Mouse (Mus musculus): ENCODE measurements around the gene Catip. TPM values are rescaled to one million over a fixed set of nuclear protein-coding genes. Genes with fewer than 3 reads are reported as not detected.

Catip gene
- polyA plus RNA-seq, 1 experiment from 2014 or later = 0.45 TPM

DNA sequence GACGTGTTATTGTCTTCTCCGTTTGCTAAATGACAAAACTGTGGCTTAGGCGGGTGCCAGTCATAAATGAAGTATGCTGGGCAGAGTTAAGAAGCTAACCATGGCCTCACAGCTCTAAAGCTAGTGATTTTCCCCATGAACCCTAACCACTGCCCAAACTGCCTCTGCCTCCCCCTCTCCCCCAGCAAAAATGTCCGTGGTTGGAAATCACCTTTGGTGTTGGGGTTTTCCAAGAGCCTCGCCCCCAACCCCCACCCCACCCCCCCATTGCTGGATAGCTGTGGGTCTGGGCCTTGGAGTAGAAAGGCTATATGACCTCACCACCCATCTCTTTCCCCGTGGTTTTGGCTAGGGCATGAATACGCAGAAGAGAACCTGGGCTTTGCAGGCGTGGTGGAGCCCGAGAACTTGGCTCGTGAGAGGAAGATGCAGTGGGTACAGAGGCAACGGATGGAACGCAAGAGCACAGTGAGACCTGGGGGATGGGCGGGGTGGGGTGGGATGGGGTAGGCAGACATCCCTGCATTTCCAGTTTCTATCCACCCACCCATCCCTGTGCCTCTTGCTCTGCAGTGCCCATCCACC is 10.6 kb upstream of the Catip start:
- ATAC-seq = no peak
- Histone ChIP-seq H3K9ac (no peak overlapping the region), H3K4me2 (no peak overlapping the region), H3K9me3 (replicated peaks) (no peaks in the 10 kb centered on the region), H3K27me3 (no peaks in the 10 kb centered on the region), H3K4me1 (no peaks in the 10 kb centered on the region), H3K36me3 (ENCODE audit: poor library complexity, severe bottlenecking) (peaks cover 53% of the 10 kb centered on the region), H3K27ac (no peak overlapping the region), H3K4me3 (no peak overlapping the region)
- WGBS = 96% methylated on average over 10 of the region's 13 CpGs

DNA sequence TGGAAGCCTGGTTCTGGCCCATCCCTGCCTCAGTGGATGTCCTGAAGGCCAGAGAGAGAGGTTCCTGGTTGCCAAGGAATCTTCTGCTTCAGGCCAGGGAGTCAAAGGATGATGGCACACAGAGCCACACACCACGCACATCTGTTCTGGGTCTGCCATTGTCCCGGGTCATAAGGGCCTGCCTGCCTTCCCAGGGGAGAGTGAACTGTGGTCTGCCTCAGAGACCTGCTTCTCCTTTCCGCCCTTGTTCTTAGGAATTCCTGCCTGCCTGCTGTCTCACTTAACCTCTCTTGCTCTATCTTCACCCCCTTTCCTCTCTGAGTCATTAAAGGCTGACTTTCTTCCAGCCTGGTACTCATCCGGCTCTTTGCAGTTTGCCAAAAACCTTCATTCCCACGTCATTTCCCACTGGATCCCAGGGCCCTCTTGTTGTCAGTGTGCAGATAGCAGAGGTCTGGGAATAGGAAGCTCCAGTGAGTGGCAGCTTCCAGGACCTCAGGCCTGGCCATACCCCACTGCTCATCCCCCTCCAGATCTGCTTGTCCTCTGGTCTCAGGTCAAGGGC is 9.3 kb upstream of the Catip start:
- no peak overlapping the region for H3K4me2 ChIP-seq
- H3K27ac ChIP-seq = no peak overlapping the region
- no peaks in the 10 kb centered on the region for H3K9me3 ChIP-seq (replicated peaks)
- H3K9ac ChIP-seq = no peak overlapping the region
- H3K36me3 ChIP-seq (ENCODE audit: poor library complexity, severe bottlenecking) = peaks cover 49% of the 10 kb centered on the region
- H3K27me3 ChIP-seq = no peaks in the 10 kb centered on the region
- no peak overlapping the region for H3K4me3 ChIP-seq
- no peak for ATAC-seq
- WGBS = 89% methylated on average over 5 of the region's 5 CpGs
- H3K4me1 ChIP-seq = no peaks in the 10 kb centered on the region

DNA sequence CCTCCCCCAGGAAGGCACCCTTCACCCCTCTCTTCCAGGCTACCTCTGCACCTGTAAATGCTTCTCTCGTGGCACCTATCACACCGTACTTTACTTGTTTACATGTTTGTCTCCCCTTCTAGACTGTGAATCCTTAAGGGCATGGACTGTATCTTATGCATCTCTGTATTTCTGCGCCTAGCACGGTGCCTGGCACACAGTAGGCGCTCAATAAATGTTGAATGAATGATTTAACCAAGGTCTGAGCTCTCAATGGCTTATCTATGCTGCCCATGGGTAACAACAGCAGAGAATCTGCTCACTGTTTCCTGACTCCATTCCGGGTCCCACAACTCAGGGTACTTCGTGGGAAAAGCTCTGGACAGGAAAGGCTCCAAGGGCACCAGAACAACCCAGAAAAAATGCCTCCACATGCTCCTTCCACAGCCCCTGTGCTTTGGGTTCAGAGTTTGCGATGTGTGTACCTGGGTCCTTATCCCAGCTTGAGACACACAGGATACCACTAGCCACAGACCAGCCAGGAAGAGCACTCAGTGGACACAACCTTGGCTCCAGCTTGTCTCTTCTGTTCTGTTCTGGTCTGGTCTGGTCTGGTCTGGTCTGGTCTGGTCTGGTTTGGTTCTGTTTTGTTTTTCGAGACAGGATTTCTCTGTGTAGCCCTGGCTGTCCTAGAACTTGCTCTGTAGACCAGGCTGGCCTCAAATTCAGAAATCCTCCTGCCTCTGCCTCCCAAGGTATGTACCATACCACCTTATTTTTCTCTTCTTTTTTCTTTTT is 8.3 kb upstream of the Catip start:
- Histone ChIP-seq H3K4me3 (no peak overlapping the region), H3K27ac (no peak overlapping the region), H3K27me3 (no peaks in the 10 kb centered on the region), H3K36me3 (ENCODE audit: poor library complexity, severe bottlenecking) (peaks cover 44% of the 10 kb centered on the region), H3K4me2 (no peak overlapping the region), H3K4me1 (no peaks in the 10 kb centered on the region), H3K9ac (no peak overlapping the region), H3K9me3 (replicated peaks) (no peaks in the 10 kb centered on the region)
- 92% methylated on average over 9 of the region's 9 CpGs for WGBS
- ATAC-seq = no peak

DNA sequence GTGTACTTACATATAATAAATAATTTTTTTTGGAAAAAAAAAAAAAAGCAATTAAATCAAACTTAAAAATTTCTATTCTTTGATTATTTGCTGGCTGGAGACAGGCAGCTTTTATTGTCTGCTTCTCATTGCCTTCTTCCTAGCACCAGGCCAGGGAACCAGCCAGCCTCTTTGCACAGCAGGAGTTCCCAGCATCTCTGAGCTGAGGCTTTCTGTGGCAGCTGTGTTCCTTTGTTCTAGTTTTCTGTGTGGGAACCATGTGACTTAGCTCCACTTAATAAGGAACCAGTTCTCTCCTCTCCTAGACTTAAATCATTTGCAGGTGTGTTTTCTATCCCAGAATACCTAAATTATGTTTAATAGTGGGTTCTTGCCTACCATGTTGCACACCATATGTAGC is 4.4 kb upstream of the Catip start:
- peaks cover 13% of the 10 kb centered on the region for H3K36me3 ChIP-seq (ENCODE audit: poor library complexity, severe bottlenecking)
- H3K27me3 ChIP-seq = no peaks in the 10 kb centered on the region
- H3K9me3 ChIP-seq (replicated peaks) = no peaks in the 10 kb centered on the region
- no peak overlapping the region for H3K4me2 ChIP-seq
- ATAC-seq = no peak
- peaks cover 6% of the 10 kb centered on the region; the same call in 1 of the 2 replicates for H3K4me1 ChIP-seq
- H3K4me3 ChIP-seq = no peak overlapping the region
- H3K9ac ChIP-seq = no peak overlapping the region
- no peak overlapping the region for H3K27ac ChIP-seq

DNA sequence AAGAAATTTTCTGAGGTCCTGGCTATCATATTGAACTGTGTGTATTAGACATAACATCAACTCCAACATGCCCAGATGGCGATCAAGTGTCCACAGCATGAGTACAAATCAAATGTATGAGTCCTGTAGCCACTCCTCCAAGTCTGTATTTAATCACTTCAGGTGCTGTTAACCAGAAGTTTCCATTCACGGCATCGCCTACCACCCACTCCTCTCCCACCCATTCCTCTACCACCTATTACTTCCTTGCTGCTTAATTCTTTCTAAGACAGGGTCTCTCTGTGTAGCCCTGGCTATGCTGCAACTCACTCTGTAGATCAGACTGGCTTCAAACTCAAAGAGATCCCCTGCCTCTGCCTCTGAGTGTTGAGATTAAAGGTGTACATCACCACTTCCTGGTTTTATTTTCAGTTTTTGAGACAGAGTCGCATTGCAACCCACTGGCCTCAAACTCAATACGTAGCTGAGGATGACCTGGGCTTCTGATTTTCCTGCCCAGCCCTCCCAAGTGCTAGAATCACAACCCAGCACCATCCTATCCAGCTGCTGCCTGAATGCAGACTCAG is 1.9 kb upstream of the Catip start:
- H3K36me3 ChIP-seq (ENCODE audit: poor library complexity, severe bottlenecking) = no peaks in the 10 kb centered on the region
- no peak for ATAC-seq
- no peak overlapping the region for H3K27ac ChIP-seq
- 90% methylated on average over 5 of the region's 5 CpGs for WGBS
- no peak overlapping the region for H3K9ac ChIP-seq
- no peaks in the 10 kb centered on the region for H3K9me3 ChIP-seq (replicated peaks)
- H3K4me1 ChIP-seq = peaks cover 6% of the 10 kb centered on the region; the same call in 1 of the 2 replicates
- no peak overlapping the region for H3K4me2 ChIP-seq
- H3K4me3 ChIP-seq = no peak overlapping the region
- no peaks in the 10 kb centered on the region for H3K27me3 ChIP-seq

DNA sequence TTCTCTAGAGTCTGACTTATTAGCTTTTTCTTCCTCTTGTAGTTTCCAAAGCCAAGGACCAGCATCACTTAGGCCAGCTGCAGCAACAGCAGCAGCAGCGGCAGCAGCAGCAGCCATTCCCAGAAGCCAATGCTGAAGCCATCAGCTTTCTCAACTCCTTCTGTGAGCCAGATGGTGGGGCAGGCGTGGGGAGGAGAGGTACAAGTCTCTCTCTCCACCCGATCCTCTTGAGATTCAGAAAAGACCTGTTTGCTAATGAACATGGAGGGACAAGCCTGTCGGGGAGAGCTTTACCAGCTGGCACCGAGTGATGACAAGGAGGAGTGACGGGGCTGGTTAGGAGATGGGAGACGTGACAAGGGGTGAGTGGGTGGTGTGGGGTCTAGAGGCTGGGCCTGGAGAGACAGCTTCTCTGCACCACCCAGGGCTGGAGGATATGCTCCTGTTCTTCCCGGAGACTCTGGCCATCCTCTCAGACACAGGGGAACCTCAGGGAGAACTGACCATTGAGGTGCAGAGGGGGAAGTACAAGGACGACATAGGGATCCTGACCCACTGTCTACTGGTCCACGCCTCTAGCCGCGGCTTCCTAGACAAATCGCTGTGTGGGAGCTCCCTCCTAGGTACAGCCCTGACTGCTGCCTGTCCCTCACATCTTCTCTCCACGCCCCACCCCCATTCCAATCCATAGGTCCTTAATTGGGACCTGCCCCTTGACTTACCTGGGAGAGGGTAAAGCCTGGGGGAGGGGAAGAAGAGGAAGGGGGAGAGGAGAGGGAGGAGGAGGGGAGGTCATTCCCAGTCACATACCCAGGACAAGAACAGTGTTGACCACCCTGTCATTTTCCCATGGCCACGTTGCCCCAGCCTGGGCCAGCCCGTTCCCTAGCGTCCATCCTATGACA is 669 bp downstream of the Catip start:
- Histone ChIP-seq H3K36me3 (ENCODE audit: poor library complexity, severe bottlenecking) (no peaks in the 10 kb centered on the region), H3K4me1 (peaks cover 6% of the 10 kb centered on the region; the same call in 1 of the 2 replicates), H3K4me2 (no peak overlapping the region), H3K9ac (no peak overlapping the region), H3K27ac (no peak overlapping the region), H3K4me3 (no peak overlapping the region), H3K9me3 (replicated peaks) (no peaks in the 10 kb centered on the region), H3K27me3 (no peaks in the 10 kb centered on the region)
- WGBS = 69% methylated on average over 17 of the region's 17 CpGs
- ATAC-seq = no peak

DNA sequence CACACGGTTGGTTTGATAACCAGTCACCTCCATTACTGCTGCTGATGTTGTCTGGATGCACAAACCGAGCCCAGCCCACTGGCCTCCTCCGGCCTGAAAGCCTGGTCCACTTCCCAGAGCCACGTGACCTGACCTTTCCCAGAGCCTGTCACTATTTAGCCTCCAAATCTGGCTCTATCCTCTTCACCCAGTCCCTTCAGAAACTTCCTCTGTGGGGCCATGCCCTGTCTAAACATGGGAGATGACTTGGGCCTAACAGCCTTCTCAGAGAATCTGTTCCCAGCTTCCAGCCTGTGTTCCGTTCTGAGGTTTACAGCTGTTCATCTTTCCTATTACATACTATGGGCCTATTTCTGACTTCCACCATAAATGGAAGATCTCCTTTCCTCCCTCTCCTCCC is 1.5 kb downstream of the Catip start:
- 84% methylated on average over 5 of the region's 5 CpGs for WGBS

DNA sequence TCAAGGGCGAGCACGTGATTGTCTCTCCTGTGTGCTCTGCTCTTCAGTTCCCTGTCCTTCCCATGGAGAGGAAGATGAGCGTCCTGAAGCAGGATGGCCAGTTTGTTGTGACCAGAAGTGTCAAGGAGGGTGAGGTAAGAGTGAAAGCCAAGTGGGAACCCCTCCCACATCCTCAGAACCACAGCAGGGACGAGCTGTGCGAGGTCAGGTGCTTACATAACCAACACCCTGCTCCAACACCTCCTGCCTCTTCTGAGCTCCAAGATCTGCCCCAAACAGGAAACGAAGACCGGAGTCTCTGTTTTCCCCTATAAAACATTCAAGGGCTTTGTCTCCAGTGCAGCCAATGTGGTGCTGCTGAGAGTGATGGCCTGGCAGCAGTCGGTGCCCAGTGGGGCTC is 2.4 kb downstream of the Catip start:
- Histone ChIP-seq H3K4me3 (no peak overlapping the region), H3K9me3 (replicated peaks) (no peaks in the 10 kb centered on the region), H3K27me3 (no peaks in the 10 kb centered on the region), H3K4me2 (no peak overlapping the region), H3K9ac (no peak overlapping the region), H3K36me3 (ENCODE audit: poor library complexity, severe bottlenecking) (no peaks in the 10 kb centered on the region), H3K27ac (no peak overlapping the region), H3K4me1 (peaks cover 11% of the 10 kb centered on the region)
- no peak for ATAC-seq
- 88% methylated on average over 8 of the region's 8 CpGs for WGBS

More for the DNA sequence above, 1.5 kb downstream of the Catip start:
- no peak for ATAC-seq
- Histone ChIP-seq H3K9ac (no peak overlapping the region), H3K27me3 (no peaks in the 10 kb centered on the region), H3K9me3 (replicated peaks) (no peaks in the 10 kb centered on the region), H3K4me2 (no peak overlapping the region), H3K36me3 (ENCODE audit: poor library complexity, severe bottlenecking) (no peaks in the 10 kb centered on the region), H3K4me3 (no peak overlapping the region), H3K4me1 (peaks cover 11% of the 10 kb centered on the region), H3K27ac (no peak overlapping the region)

DNA sequence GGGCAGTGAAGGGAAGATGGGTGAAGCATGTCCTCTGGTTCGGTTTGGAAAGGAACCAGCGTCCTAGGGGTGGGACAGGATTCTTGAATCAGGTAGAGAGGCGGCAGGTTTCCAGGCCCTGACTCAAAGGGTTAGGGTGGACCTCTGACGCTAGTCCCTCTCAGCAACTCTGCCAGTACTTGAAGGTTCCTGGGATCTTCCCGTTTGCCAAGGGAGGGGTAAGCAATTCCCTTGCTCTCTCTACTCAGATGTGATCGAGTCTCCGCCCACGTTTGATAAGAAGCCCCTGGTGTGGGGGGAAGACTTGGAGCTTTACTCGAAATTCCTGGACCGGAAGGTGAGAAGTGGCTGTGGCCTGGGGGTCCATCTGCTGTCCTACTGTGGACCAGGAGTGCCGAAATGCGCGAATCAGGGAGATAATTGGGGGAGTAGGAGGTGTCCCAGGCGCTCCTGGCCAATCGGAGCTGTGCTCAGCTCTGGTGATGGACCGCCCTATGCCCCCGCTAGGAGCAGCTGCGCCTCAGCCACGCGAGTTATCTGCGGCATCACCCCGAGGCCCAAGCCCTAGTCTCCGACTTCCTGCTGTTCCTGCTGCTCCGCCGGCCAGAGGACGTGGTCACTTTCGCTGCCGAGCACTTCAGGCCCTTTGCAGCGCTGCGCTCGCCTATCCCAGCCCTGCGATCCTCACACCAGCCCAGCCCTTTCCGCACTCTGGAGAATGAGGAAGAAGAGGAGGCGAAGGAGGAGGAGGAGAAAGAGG is 6.2 kb downstream of the Catip start:
- peaks cover 4% of the 10 kb centered on the region; the same call in 1 of the 2 replicates for H3K4me1 ChIP-seq
- H3K27ac ChIP-seq = no peak overlapping the region
- H3K4me2 ChIP-seq = peak overlapping the region; percentile 58
- peak; percentile 70; the same call in 1 of the 2 replicates for ATAC-seq
- peak overlapping the region; percentile 23 for H3K4me3 ChIP-seq
- peak overlapping the region; percentile 41; the same call in 1 of the 2 replicates for H3K9ac ChIP-seq
- no peaks in the 10 kb centered on the region for H3K36me3 ChIP-seq (ENCODE audit: poor library complexity, severe bottlenecking)
- no peaks in the 10 kb centered on the region for H3K27me3 ChIP-seq
- no peaks in the 10 kb centered on the region for H3K9me3 ChIP-seq (replicated peaks)
- WGBS = 27% methylated on average over 34 of the region's 34 CpGs

DNA sequence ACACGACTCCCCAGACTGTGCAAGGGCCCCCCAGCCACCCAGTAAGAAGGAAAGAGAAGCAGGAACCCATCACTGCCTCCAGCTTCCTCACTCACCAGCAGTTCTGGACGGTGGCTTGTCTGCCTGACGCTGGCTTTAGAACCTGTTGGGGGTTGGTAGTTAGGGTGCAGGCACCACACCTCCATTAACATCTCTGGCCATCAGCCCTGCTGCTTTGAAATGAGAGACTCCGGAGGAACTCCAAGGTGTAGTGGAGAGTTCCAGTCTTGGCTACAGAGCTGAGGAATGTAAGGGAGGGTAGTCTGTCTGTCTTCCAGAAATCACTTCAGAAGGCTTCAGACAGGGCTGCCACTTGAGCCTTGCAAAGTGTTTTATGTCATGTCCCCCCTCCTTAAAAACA is 8.1 kb downstream of the Catip start:
- Histone ChIP-seq H3K4me3 (no peak overlapping the region), H3K9me3 (replicated peaks) (no peaks in the 10 kb centered on the region), H3K27me3 (no peaks in the 10 kb centered on the region), H3K4me1 (peaks cover 4% of the 10 kb centered on the region; the same call in 1 of the 2 replicates), H3K27ac (no peak overlapping the region), H3K9ac (no peak overlapping the region), H3K4me2 (no peak overlapping the region), H3K36me3 (ENCODE audit: poor library complexity, severe bottlenecking) (no peaks in the 10 kb centered on the region)
- ATAC-seq = no peak
- WGBS = 58% methylated on average over 4 of the region's 4 CpGs

DNA sequence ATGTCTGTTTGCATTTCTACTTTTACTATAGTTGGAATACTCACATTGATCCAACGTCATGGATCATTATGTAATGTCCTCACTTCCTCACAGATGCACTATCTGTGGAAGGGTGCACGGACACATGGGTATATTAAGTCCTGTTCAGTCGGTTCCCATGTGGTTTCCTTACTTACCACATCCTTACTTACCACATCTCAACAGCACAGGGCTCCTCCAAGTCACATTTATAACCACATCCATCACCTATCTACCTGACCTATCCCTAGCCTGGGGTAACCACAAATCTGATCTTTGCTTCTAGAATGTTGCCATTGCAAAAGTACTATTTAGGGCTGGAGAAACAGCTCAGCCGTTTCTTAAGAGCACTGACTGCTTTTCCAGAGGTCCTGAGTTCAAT is 11.5 kb downstream of the Catip start:
- Histone ChIP-seq H3K27ac (no peak overlapping the region), H3K4me1 (0 out of 2 replicates have a peak, but pooled peaks cover under 1% of the 10 kb centered on the region), H3K36me3 (ENCODE audit: poor library complexity, severe bottlenecking) (no peaks in the 10 kb centered on the region), H3K9ac (no peak overlapping the region), H3K4me3 (no peak overlapping the region), H3K27me3 (no peaks in the 10 kb centered on the region), H3K9me3 (replicated peaks) (no peaks in the 10 kb centered on the region), H3K4me2 (no peak overlapping the region)
- WGBS = 83% methylated on average over 4 of the region's 4 CpGs
- ATAC-seq = no peak
